Mouse (Mus musculus) heart, postnatal 0 days (tissue): ENCODE results near the gene Rp9. TPM values are rescaled to one million over a fixed set of nuclear protein-coding genes. Genes with fewer than 3 reads are reported as not detected.
"Not testable (repeated sequence)": the region's sequence is repeated elsewhere in the genome, so short reads cannot be mapped to it uniquely, and the experiment has no call there.

Source experiments
- ATAC-seq: fragments of 200-750 bp; cut with Nextera tagmentation; 2 replicates; pipeline ENCODE4 v1.8.0; 2017; ENCODE audit warnings: low read depth, moderate number of reproducible peaks, moderate library complexity; ENCODE audit not compliant: insufficient read depth
- DNase-seq: peaks from one replicate; pipeline ENCODE4 v3.0.0-alpha.2; 2016; ENCODE audit warnings: low spot score
- H3K27ac ChIP-seq: fragments of 300-500 bp; sonication (generic); 2 replicates; pipeline ENCODE4 v1.5.1; 2014; ENCODE audit warnings: low read depth, mild to moderate bottlenecking
- H3K27me3 ChIP-seq: fragments of 300-500 bp; sonication (generic); 2 replicates; pipeline ENCODE4 v1.6.1; 2014; ENCODE audit warnings: low read length, mixed read lengths; ENCODE audit not compliant: control insufficient read depth, insufficient read depth
- H3K36me3 ChIP-seq: fragments of 300-500 bp; sonication (generic); replicated peaks from 2 replicates; pipeline ENCODE4 v1.6.1; 2014; ENCODE audit warnings: low read length, mixed read lengths; ENCODE audit not compliant: control insufficient read depth, insufficient read depth
- H3K4me1 ChIP-seq: fragments of 300-500 bp; sonication (generic); 2 replicates; pipeline ENCODE4 v1.6.1; 2014; ENCODE audit warnings: antibody characterized with exemption; ENCODE audit not compliant: control insufficient read depth, insufficient read depth
- H3K4me2 ChIP-seq: fragments of 300-500 bp; sonication (generic); 2 replicates; pipeline ENCODE4 v1.6.1; 2014; ENCODE audit warnings: low read depth, mild to moderate bottlenecking, low read length, moderate library complexity
- H3K4me3 ChIP-seq: fragments of 300-500 bp; sonication (generic); 2 replicates; pipeline ENCODE4 v1.5.1; 2014; ENCODE audit warnings: low read depth, low read length
- H3K9ac ChIP-seq: fragments of 300-500 bp; sonication (generic); replicated peaks from 2 replicates; pipeline ENCODE4 v1.6.1; 2014; ENCODE audit warnings: low read depth, low read length, mixed read lengths
- H3K9me3 ChIP-seq: fragments of 300-500 bp; sonication (generic); replicated peaks from 2 replicates; pipeline ENCODE4 v1.6.1; 2016; ENCODE audit warnings: low read length; ENCODE audit not compliant: control insufficient read depth
- CTCF ChIP-seq: IDR thresholded peaks from 2 replicates; pipeline ENCODE4 v1.5.1; 2016; ENCODE audit warnings: antibody characterized with exemption, control low read depth, low read depth
- EP300 ChIP-seq: IDR thresholded peaks from 2 replicates; pipeline ENCODE4 v1.6.1; 2016; ENCODE audit warnings: antibody characterized with exemption, low read depth
- WGBS: fragments of 180-500 bp; shearing (Covaris S2); extraction: QIAGEN DNeasy Blood & Tissue Kit; methylation state at CpG from one replicate; pipeline ENCODE4 v1.1.7; 2014; 5-methylcytosine and 5-hydroxymethylcytosine counted together
- polyA plus RNA-seq: library from polyadenylated mRNA; unstranded; fragments of >200 nt; fragmentation: Nextera tagmentation; extraction: Ambion mirVana; gene quantifications from 2 replicates; pipeline ENCODE4 v1.2.1, GENCODE M21; 2015
- total RNA-seq: library from RNA; depleted of rRNA; stranded (reverse); fragments of >200 nt; gene quantifications from 2 replicates; pipeline ENCODE4 v1.2.3, GENCODE M21; 2014; ENCODE audit warnings: low replicate concordance

The Rp9 gene
- total and polyA plus RNA-seq, 2 experiments from 2014 or later: 41.5 to 50.9 TPM

DNA sequence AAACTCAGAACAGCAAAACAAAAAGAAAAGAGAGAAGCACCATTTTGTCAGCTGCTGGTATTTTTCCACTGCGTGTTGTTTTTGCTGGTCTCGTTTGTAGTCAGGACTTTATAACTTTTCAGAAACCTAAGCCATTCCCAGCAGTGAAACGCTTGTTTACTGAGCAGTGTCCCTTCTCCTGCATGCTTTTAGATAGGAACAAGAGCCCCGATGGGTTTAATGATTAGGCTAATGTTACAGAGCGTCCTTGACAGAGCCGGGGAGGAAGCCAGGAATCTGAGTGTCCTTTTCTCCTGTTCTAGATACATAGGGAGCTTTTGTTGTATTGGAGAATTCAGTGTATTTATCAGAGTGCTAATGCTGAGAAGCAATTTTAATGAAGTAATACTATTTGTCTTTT is 52.0 kb downstream of the Rp9 start:
- Histone ChIP-seq H3K4me1 (0 out of 2 replicates have a peak, but pooled peaks cover 5% of the 10 kb centered on the region), H3K9me3 (no peaks in the 10 kb centered on the region), H3K4me3 (no peak overlapping the region), H3K27me3 (no peaks in the 10 kb centered on the region), H3K36me3 (no peaks in the 10 kb centered on the region), H3K9ac (no peak overlapping the region), H3K27ac (no peak overlapping the region), H3K4me2 (no peak overlapping the region)
- TF ChIP-seq EP300: no peak
- no peak for TF ChIP-seq CTCF
- ATAC-seq: no peak
- WGBS: 46% methylated on average over 6 of the region's 6 CpGs
- no peak for DNase-seq

- Histone ChIP-seq H3K36me3 (no peaks in the 10 kb centered on the region), H3K9ac (no peak overlapping the region), H3K4me2 (no peak overlapping the region), H3K27ac (no peak overlapping the region), H3K4me1 (peaks cover 7% of the 10 kb centered on the region), H3K9me3 (no peaks in the 10 kb centered on the region), H3K4me3 (no peak overlapping the region), H3K27me3 (no peaks in the 10 kb centered on the region)
- TF ChIP-seq EP300 (no peak), CTCF (no peak)
- 64% methylated on average over 3 of the region's 3 CpGs for WGBS
- ATAC-seq (no peak), DNase-seq (no peak)
Measured at GRCm38 (mm10) chr9:22416187-22416586, 53.4 kb downstream of the Rp9 start.

DNA sequence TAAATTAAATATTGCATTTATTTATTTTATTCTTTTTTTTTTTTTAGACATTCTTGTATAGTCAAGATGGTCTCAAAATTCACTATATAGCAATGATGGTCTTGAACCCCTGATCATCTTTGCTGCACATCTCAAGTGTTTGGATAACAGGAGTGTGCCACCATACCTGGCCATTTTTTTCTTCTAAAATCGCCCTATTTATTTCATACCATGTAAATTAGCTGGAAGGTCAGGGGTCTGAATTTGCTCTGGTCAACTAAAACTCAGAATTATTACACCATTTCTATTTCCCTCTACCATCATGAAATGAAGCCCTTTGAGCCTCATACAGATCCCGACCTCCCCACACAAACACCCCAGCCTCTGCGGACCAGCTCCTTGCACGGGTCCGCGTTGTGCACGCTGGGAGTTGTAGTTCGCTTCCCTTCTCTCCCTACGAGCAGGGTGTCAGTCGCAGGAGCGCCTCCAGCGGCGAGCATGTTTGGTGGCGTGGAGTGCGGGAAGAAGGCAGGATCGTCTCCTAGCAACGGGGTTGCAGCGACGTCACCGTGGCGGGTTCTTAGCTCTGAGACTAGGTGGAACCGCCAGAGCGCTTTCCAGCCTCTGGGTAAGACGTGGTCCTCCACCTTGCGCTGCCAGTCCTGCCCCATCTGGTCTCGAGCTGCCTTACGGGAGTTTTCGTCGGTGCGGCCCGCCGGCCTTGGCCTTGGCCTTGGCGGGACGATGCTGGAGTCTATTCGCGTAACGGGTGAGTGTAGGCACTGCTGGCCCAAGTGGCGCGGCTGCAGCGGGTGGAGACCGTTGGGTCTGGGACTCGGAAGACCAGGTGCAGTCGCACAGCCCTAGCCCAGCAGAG is 58.3 kb downstream of the Rp9 start, which contains the start of gene 9530077C05Rik:
Gene 9530077C05Rik (plus strand): TSS at position 512 of the 856 bp plus-strand sequence.
- no peaks in the 10 kb centered on the region for H3K27me3 ChIP-seq
- no peaks in the 10 kb centered on the region for H3K9me3 ChIP-seq
- peak within 1 kb of the TSS; percentile 53 for H3K4me3 ChIP-seq
- peak; percentile 99 for ATAC-seq
- TF ChIP-seq EP300 (no peak), CTCF (peak; percentile 94)
- H3K27ac ChIP-seq: no peak within 1 kb of the TSS
- H3K4me1 ChIP-seq: peaks cover 3% of the 10 kb centered on the region
- H3K4me2 ChIP-seq: peak within 1 kb of the TSS; percentile 66
- 1% methylated on average over 43 of the region's 43 CpGs for WGBS
- no peaks in the 10 kb centered on the region for H3K36me3 ChIP-seq
- peak within 1 kb of the TSS; percentile 48; the same call in 1 of the 2 replicates for H3K9ac ChIP-seq
- DNase-seq: peak; percentile 95

DNA sequence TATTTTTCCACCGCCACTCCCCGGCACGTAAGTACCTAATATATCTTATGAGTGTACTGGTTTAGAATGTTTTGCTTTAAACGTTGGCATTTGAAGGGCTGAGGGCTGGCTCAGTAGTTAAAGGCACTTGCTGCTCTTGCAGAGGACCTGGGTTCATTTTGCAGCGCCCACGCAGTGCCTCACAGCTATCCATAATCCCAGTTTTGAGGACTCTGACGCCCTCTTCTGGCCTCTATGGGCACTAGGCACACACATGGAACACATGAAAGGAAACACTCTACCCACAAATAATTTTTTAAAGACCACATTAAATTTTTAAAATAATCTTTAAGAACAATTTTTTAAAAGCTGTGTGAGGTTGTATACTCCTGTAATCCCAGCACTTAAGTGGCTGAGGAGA is 60.0 kb downstream of the Rp9 start:
- H3K36me3 ChIP-seq: no peaks in the 10 kb centered on the region
- H3K4me3 ChIP-seq: no peak overlapping the region
- no peak overlapping the region for H3K27ac ChIP-seq
- peaks cover 3% of the 10 kb centered on the region for H3K4me1 ChIP-seq
- no peaks in the 10 kb centered on the region for H3K27me3 ChIP-seq
- no peak overlapping the region for H3K9ac ChIP-seq
- H3K4me2 ChIP-seq: no peak overlapping the region
- ATAC-seq: no peak
- DNase-seq: no peak
- 74% methylated on average over 7 of the region's 7 CpGs for WGBS
- H3K9me3 ChIP-seq: no peaks in the 10 kb centered on the region
- TF ChIP-seq EP300 (no peak), CTCF (no peak)

- H3K9me3 ChIP-seq, DNase-seq, H3K4me2 ChIP-seq, H3K4me3 ChIP-seq, H3K27me3 ChIP-seq, H3K4me1 ChIP-seq, H3K27ac ChIP-seq, H3K9ac ChIP-seq, H3K36me3 ChIP-seq, ATAC-seq: not testable (repeated sequence)
- WGBS: 11% methylated on average over 4 of the region's 4 CpGs
- peak; percentile 31 for TF ChIP-seq CTCF
Measured at GRCm38 (mm10) chr9:22408344-22408743, 61.2 kb downstream of the Rp9 start.

GRCm38 (mm10) chr9:22407633-22408032 is 61.9 kb downstream of the Rp9 start:
- not testable (repeated sequence) for H3K4me1 ChIP-seq, H3K9ac ChIP-seq, DNase-seq, H3K27ac ChIP-seq, H3K9me3 ChIP-seq, H3K4me3 ChIP-seq, H3K4me2 ChIP-seq, H3K27me3 ChIP-seq, ATAC-seq, H3K36me3 ChIP-seq
- WGBS: 97% methylated on average over 2 of the region's 4 CpGs
